Mouse (Mus musculus): ENCODE measurements around the gene Uxs1.

GRCm38 (mm10) chr1:43730491-43730924 lies 97.1 kb downstream of the Uxs1 start, which contains the start of gene 1500015O10Rik:
- TF ChIP-seq CTCF (IDR thresholded peaks at IDR 0.05; ENCODE audit: borderline replicate concordance, insufficient read depth, low read depth, low read length), result no peak
- no peak for TF ChIP-seq POLR2A (IDR thresholded peaks at IDR 0.05; ENCODE audit: borderline replicate concordance, insufficient read depth, low read length)
